Mouse (Mus musculus) adrenal gland, postnatal 10 days (tissue): ENCODE results near the gene Zbtb42. TPM values are rescaled to one million over a fixed set of nuclear protein-coding genes. Genes with fewer than 3 reads are reported as not detected.
A peak's percentile ranks its signal among the peaks of the same experiment; 100 is the strongest.

Experiments used
- DNase-seq: peaks from one replicate; pipeline ENCODE4 v3.0.0; 2021; ENCODE audit warnings: mixed read lengths
- total RNA-seq, 2 experiments: library from RNA; stranded (reverse); gene quantifications; 2 replicates each; pipeline ENCODE4 v1.2.3; 2021

The Zbtb42 gene
- total RNA-seq, 2 experiments from 2014 or later = 3.9 to 5.5 TPM

- no peak for DNase-seq
These were observed 17.4 kb upstream of the Zbtb42 start for GRCm38 (mm10) chr12:112661327-112661605.

DNA sequence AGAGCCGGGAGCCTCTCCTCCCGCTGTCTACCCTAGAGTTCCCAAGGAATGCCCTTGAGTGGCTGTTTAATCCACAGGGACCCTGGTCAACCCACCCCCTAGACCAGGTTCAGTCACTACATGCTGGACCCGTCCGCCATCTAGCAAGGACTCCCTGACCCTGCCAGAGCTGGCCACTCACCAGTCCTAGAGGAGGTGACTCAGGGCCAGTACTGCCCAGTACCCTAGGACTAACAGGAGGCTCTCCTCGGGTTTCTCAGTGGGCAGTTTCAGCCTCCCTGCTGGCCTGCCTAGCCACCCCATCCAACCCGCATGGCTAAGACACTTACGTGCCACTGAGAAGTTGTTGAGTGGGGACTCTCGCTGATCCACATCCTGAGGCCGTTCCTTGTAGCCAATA lies 16.8 kb upstream of the Zbtb42 start:
- DNase-seq = no peak

DNA sequence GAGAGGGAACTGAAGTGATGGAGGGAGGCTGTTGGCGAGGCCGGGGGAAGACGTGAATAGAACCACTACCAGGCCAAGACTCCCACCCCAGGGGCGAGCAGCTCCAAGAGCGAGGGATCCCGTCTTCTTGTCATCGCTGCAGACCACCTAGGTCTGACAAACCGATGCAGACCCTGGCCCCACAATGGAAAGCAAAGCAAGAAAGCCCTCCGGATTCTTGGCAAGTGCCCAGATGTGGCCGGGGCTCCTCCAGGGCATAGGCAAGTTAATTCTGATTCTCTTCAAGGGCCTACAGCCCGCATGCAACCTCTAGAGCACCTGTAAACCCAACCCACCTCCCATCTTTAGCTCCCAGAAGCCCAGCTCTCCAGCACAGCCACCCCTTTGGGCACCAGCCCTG lies 15.3 kb upstream of the Zbtb42 start:
- DNase-seq = no peak

- DNase-seq = no peak
These were observed 14.9 kb upstream of the Zbtb42 start for GRCm38 (mm10) chr12:112663716-112664115.

DNA sequence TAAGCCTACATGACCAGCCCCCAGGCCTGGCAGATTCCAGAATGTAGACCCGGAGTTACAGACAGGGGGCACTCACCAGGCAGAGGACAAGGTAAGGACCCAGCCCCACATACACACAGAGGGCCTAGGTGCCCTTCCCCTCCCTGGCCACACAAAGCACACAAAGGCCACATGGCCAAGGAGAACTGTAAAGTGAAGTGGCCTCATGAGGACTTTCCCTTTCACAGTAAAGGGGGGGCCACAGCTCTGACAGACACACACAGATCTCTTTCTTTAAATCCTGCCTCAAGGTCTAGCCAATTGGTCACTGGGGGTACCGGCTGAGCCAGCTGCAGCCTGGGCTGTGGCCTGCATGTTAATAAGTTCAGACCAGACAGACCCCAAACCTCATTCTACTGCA lies 14.5 kb upstream of the Zbtb42 start:
- no peak for DNase-seq

DNA sequence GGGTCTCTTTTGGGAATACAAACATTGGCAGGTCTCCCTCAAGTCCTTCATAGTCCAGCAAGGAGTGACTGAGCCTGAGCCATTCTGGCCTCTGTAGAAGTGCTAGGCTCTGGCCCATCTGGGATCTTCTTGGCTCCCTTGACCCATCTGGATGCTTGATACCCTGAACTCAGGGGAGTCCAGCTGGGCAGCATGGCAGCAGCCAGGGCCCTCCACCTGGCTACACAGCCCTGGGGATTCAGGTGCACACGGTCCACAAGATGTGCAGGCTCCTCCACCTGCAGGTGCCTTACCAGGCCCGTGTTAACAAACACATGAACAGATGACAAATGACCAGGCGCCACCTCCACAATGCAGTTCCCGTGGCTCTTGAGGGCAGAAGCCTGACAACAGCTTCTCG lies 14.0 kb upstream of the Zbtb42 start:
- no peak for DNase-seq

DNA sequence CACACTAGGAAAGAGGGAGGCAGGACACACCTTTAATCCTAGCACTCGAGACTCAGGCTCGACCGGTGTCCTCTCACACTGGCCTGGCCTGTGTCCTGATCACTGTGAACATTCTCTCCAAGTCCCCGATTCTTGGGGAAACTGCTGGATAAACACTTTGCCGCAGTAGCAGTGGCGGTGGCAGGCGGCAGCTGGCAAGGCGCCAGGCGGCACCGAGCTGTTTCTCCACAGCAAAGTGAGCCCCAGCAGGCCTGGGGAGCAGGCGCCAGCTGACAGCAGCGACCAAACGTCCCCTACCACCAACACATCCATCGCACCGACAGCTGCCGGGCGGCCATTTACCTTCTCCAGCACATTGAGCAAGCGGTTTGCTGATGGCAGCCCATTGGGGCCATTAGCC lies 13.2 kb upstream of the Zbtb42 start:
- peak; percentile 87 for DNase-seq

DNA sequence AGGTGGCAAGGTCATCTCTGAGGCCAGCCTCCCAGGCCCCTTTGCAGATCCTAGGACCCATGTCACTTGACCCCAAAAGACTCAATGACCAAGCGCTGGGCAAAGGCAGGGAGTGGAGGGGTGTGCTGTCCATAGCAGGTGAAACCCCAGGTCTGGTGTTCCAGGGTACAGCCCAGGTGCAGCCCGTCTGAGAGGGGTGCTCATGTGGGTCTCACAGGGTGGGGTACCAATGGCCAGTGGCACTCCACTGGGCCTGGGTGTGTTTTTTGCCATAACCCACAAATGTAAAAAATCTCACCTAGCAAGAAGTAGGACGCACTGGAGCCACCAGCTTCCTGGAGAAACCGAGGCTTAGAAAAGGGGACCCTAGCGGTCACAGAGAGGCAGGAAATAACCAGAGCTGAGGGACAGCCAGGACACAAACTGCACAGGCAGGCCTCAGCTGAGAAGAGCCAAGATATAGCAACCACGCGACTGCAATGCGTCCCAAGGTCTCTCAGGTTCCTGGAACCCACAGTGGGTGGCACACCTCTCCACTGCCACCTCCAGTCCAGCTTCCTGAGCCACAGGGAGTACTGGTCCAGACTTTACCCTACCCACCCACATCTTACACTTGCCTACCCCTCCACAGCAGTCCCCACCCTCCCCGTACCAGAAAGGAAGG lies 12.6 kb upstream of the Zbtb42 start:
- no peak for DNase-seq

GRCm38 (mm10) chr12:112667619-112668297 lies 10.9 kb upstream of the Zbtb42 start:
- DNase-seq = peak; percentile 61

- peak; percentile 90 for DNase-seq
These were observed 7.8 kb upstream of the Zbtb42 start for GRCm38 (mm10) chr12:112670718-112671393.

DNA sequence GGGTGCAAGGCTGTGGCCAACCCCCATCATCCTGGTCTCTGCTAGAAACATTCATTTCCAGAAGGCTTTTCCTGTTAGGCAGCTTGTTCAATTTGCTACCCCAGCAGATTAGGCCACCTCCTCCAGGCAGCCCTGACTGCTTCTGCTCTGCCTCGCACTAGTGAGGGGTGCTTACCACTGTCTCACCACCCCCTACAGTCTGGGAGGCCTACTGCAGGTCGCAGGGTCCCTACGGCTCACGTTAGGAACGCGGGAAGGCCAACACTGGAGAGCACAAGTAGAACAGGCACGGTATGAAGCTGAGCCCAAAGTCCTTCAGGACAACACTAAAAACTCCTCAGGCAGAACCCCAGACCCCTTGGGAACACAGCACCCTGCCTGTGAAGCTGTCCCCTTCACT lies 6.7 kb upstream of the Zbtb42 start:
- peak; percentile 55 for DNase-seq

DNA sequence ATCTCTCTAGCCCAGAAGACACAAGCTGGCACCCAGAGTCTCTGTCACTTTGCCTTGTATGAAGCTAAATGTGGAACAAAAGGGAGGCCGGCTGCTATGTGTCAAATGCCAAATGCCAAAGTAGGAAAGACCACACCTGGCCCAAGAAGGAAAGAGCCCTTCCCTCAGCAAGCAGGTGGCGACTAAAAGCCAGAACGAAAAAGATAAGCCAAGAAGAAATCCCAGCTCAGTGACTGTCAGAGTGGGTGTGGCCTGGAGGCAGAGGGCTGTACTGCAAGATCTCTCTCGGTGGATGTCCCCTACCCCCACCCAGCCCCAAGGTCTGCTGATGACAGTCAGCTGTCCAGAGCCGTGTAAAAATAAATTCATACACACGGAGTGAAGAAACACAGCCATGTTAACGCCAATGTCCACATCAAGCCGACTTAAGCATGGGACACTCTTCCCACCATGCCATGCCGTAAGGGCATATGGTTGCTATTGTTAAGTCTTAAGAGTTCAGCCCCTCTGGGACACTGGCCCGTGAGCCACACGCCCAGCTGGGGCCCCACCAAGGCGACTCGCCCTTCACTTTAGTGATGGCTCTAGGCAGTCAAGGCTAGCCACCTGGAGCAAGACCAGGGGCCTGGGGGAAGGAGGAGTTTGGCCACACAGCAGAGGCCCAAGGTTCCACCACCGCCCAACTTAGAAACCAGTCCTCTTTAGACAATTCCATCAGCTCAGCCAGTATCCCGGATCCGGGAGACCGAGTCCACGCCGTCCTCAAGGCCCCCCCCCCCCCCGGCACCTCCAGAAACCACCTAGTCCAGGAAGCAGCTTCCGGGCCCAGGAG lies 5.7 kb upstream of the Zbtb42 start:
- DNase-seq = peak; percentile 75

DNA sequence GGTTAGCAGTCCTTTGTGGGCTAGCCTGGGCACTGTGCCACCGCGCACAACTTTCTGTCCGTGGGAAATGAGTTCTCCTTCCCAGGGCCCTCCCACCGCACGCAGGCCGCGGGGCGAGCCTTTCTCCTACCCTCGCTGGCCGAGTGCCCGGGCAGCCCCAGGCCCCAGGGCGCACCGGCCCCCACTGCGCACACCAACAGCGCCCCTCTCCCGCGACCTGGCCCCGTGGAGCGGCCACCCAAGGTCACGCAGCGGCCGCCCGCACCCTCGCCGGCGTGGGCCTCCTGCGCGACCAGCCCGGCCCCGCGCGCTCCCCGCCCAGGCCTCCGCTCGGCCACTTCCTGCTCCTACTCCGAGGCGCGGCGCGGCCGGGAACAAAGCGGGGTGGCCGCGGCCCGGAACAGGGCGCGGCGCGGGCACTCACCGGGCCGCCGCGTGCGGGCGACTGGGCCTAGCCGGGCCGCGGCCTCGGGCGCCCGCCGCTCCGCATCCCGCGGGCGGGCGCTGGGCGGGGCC lies 5.0 kb upstream of the Zbtb42 start:
- peak; percentile 67 for DNase-seq

GRCm38 (mm10) chr12:112674132-112675011 lies 4.3 kb upstream of the Zbtb42 start, which contains the start of gene Akt1:
Gene Akt1, minus strand, starts transcription at chr12:112674884.
- DNase-seq = peak; percentile 82

- DNase-seq = peak; percentile 91
These were observed 3.2 kb upstream of the Zbtb42 start for GRCm38 (mm10) chr12:112675245-112676035.

- peak; percentile 72 for DNase-seq
These were observed 1.6 kb upstream of the Zbtb42 start for GRCm38 (mm10) chr12:112677076-112677475.

DNA sequence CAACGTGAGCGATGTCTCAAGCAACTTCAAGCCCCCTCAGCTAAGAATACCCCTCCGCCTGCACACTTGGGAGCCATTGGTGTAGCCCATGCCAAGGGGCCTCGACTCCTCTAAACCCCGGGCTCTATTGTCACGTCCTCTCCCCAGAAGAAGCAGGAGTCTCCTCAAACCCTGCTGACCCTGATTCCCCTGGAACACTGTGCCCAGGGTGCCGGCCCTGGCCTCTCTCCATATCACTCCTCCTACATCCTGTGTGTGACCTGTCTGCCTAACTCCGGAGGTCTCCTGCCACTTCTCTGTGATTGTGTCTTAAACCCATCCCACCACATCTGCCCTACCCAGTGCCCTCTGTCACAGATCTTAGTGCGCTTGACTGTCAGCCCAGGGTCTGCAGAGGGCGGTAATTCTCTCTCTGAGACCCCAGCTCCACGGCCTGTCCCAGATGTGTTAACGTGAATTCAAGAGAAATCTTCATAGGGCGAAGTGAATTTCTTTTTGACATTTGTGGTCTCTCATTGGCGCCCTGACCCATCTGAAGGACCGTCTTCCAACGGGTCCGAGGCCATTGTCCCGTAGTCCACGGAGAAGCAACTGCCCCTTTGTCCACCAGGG lies 579 bp upstream of the Zbtb42 start:
- DNase-seq = peak; percentile 5

GRCm38 (mm10) chr12:112679027-112679996 lies 684 bp downstream of the Zbtb42 start:
- DNase-seq = no peak

DNA sequence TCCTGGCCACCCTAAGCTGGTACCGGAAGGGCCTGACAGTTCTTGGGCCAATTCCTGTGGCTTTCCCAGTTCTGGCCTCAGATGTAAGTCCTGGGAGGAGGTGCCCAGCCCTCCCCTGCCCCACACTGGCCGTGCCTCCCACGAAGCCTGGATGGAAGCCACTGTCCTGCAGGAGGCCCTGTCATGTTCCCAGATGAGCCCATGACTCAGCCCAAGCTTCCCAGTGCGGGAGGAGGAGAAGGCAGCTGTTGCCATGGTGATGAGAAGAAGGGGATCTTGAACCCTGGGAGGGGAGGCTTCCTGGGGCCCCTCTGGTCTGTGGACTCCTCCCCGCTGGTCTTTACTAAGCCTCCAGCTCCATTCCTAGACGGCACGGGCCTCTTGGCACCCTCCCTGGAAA lies 4.7 kb downstream of the Zbtb42 start:
- DNase-seq = no peak
